Mouse (Mus musculus): ENCODE data around the gene Arl13a. TPM values are rescaled to one million over a fixed set of nuclear protein-coding genes. Genes with fewer than 3 reads are reported as not detected.
"Not testable (repeated sequence)": the region's sequence is repeated elsewhere in the genome, so short reads cannot be mapped to it uniquely, and the experiment has no call there.

Arl13a gene
- polyA plus RNA-seq (2016; fragmentation: Nextera tagmentation; extraction: Ambion mirVana): not detected in 2 replicates

DNA sequence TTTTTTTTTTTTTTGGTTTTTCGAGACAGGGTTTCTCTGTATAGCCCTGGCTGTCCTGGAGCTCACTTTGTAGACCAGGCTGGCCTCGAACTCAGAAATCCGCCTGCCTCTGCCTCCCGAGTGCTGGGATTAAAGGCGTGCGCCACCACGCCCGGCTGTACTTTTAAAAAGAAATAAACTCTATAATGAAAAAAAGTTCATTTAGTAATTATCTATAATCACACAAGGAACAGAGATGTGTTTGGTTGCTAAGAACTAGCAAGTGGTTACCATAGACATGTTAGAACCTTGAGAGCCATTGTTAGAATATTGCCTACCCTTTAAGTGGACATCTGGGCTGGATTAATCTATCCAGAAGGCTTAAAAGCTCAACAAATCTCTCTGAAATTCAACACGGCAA, at the start of gene Arl13a:
Arl13a (plus strand) TSS at position 301 of the 400 bp plus-strand sequence.
- H3K4me1 ChIP-seq; H3K4me3 ChIP-seq (replicated peaks); H3K27ac ChIP-seq; ATAC-seq (ENCODE audit: low FRiP score); H3K4me2 ChIP-seq; H3K9me3 ChIP-seq; H3K27me3 ChIP-seq; H3K9ac ChIP-seq; H3K36me3 ChIP-seq (replicated peaks): not testable (repeated sequence)
- WGBS: 93% methylated on average over 8 of the region's 9 CpGs

DNA sequence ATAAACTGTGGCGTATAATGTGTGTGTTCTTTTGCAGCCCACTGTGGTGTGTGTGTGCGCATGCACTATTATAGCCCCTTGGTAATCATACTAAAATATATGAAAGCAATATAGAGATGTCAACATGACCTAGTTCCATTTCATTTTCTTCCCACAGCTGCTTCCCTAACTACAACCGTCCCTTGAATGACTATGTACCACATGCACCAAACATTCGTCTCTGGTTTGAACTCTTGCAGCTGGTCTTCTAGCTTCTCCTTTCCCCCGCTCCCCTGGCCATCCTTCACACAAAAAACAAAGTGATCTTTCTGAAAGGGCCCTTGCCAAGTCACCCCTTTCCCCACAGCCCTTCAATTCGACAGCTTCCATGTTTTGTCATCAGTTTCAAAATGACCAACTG, 47.3 kb upstream of the Arl13a start:
- 86% methylated on average over 6 of the region's 6 CpGs for WGBS
- Histone ChIP-seq H3K27ac (no peak overlapping the region), H3K9me3 (no peaks in the 10 kb centered on the region), H3K36me3 (replicated peaks) (no peaks in the 10 kb centered on the region), H3K27me3 (peaks cover 12% of the 10 kb centered on the region; the same call in 1 of the 2 replicates), H3K4me3 (replicated peaks) (no peak overlapping the region), H3K4me1 (no peaks in the 10 kb centered on the region), H3K4me2 (no peak overlapping the region), H3K9ac (no peak overlapping the region)
- ATAC-seq (ENCODE audit: low FRiP score): no peak

- WGBS: 86% methylated on average over 1 of the region's 1 CpGs
- ATAC-seq (ENCODE audit: low FRiP score): no peak
- Histone ChIP-seq H3K36me3 (replicated peaks) (no peaks in the 10 kb centered on the region), H3K27ac (no peak overlapping the region), H3K4me1 (no peaks in the 10 kb centered on the region), H3K4me3 (replicated peaks) (no peak overlapping the region), H3K27me3 (peaks cover 9% of the 10 kb centered on the region; the same call in 1 of the 2 replicates), H3K9me3 (no peaks in the 10 kb centered on the region), H3K9ac (no peak overlapping the region), H3K4me2 (no peak overlapping the region)
Observed at GRCm38 (mm10) chrX:134141551-134141950, 45.8 kb upstream of the Arl13a start.

DNA sequence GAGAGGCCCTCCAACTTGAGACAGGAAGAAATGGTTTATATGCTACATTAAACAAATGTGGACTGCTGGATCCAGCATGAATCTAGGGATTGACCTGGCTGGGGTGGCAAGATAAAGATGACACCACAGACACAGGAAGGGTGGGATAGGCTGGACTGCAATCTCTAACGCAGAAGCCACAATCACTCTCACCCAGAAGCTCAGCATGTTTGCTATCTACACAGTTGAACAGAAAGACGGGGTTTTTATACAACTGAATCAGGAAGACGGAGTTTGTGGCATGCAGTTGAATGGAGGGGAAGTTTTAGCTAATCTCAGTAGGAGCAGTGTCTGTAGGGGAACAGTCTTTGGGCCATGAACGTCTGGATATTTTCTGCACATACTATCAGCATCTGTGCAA, 45.3 kb upstream of the Arl13a start:
- no peaks in the 10 kb centered on the region for H3K9me3 ChIP-seq
- 89% methylated on average over 4 of the region's 4 CpGs for WGBS
- no peak for ATAC-seq (ENCODE audit: low FRiP score)
- H3K27ac ChIP-seq: no peak overlapping the region
- H3K4me2 ChIP-seq: no peak overlapping the region
- no peak overlapping the region for H3K4me3 ChIP-seq (replicated peaks)
- no peak overlapping the region for H3K9ac ChIP-seq
- H3K27me3 ChIP-seq: peaks cover 9% of the 10 kb centered on the region; the same call in 1 of the 2 replicates
- no peaks in the 10 kb centered on the region for H3K4me1 ChIP-seq
- no peaks in the 10 kb centered on the region for H3K36me3 ChIP-seq (replicated peaks)

DNA sequence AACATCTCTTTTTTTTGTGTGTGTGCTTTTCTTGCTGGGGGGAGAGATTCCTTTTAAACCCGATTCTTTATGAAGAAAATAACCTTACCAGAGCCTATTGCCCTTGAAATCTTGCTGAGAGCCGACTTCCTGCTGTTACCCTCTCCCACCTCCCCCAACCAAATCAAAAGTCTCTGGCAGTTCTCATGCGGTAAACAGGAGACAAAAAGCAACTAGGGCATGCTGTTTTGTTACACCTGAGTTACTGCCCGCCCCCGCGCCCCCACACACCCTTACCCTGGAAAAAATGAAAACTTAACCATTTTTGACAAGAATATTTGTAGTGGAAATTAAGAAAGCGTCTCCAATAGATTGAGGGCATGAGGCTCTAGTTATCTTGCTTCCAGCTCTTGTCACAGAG, 29.1 kb upstream of the Arl13a start:
- Histone ChIP-seq H3K9me3 (no peaks in the 10 kb centered on the region), H3K36me3 (replicated peaks) (no peaks in the 10 kb centered on the region), H3K4me3 (replicated peaks) (no peak overlapping the region), H3K4me2 (no peak overlapping the region), H3K4me1 (no peaks in the 10 kb centered on the region), H3K27me3 (peaks cover 15% of the 10 kb centered on the region), H3K9ac (no peak overlapping the region), H3K27ac (no peak overlapping the region)
- WGBS: 34% methylated on average over 7 of the region's 7 CpGs
- no peak for ATAC-seq (ENCODE audit: low FRiP score)

GRCm38 (mm10) chrX:134160442-134160841, 26.9 kb upstream of the Arl13a start:
- H3K4me3 ChIP-seq (replicated peaks): no peak overlapping the region
- ATAC-seq (ENCODE audit: low FRiP score): no peak
- peaks cover 19% of the 10 kb centered on the region for H3K27me3 ChIP-seq
- H3K27ac ChIP-seq: no peak overlapping the region
- H3K36me3 ChIP-seq (replicated peaks): no peaks in the 10 kb centered on the region
- H3K4me1 ChIP-seq: no peaks in the 10 kb centered on the region
- 91% methylated on average over 2 of the region's 2 CpGs for WGBS
- H3K9me3 ChIP-seq: no peaks in the 10 kb centered on the region
- no peak overlapping the region for H3K4me2 ChIP-seq
- H3K9ac ChIP-seq: no peak overlapping the region

- peak within 1 kb of the TSS; percentile 52 for H3K4me2 ChIP-seq
- no peaks in the 10 kb centered on the region for H3K4me1 ChIP-seq
- H3K27me3 ChIP-seq: peaks cover 19% of the 10 kb centered on the region
- no peak within 1 kb of the TSS for H3K27ac ChIP-seq
- no peaks in the 10 kb centered on the region for H3K36me3 ChIP-seq (replicated peaks)
- H3K9ac ChIP-seq: no peak within 1 kb of the TSS
- peak within 1 kb of the TSS; percentile 26 for H3K4me3 ChIP-seq (replicated peaks)
- WGBS: 30% methylated on average over 16 of the region's 16 CpGs
- no peak for ATAC-seq (ENCODE audit: low FRiP score)
- no peaks in the 10 kb centered on the region for H3K9me3 ChIP-seq
Observed at GRCm38 (mm10) chrX:134162043-134162720, 25.1 kb upstream of the Arl13a start, which contains the start of gene Xkrx. TSS of gene Xkrx (minus strand) at chrX:134162076.

GRCm38 (mm10) chrX:134162826-134163225, 24.5 kb upstream of the Arl13a start:
- H3K27ac ChIP-seq: no peak overlapping the region
- 18% methylated on average over 11 of the region's 11 CpGs for WGBS
- H3K4me3 ChIP-seq (replicated peaks): peak overlapping the region; percentile 26
- no peaks in the 10 kb centered on the region for H3K36me3 ChIP-seq (replicated peaks)
- H3K9ac ChIP-seq: no peak overlapping the region
- no peaks in the 10 kb centered on the region for H3K4me1 ChIP-seq
- no peaks in the 10 kb centered on the region for H3K9me3 ChIP-seq
- H3K4me2 ChIP-seq: peak overlapping the region; percentile 52
- ATAC-seq (ENCODE audit: low FRiP score): no peak
- peaks cover 19% of the 10 kb centered on the region for H3K27me3 ChIP-seq

- Histone ChIP-seq H3K4me2 (peak overlapping the region; percentile 52; the same call in 1 of the 2 replicates), H3K36me3 (replicated peaks) (no peaks in the 10 kb centered on the region), H3K9ac (no peak overlapping the region), H3K4me1 (no peaks in the 10 kb centered on the region), H3K27ac (no peak overlapping the region), H3K27me3 (peaks cover 19% of the 10 kb centered on the region), H3K4me3 (replicated peaks) (no peak overlapping the region), H3K9me3 (no peaks in the 10 kb centered on the region)
- whole genome bisulfite sequencing: 53% methylated on average over 4 of the region's 4 CpGs
- no peak for ATAC-seq (ENCODE audit: low FRiP score)
Observed at GRCm38 (mm10) chrX:134163484-134163883, 23.8 kb upstream of the Arl13a start.

GRCm38 (mm10) chrX:134170584-134170983, 16.7 kb upstream of the Arl13a start:
- H3K27me3 ChIP-seq: no peaks in the 10 kb centered on the region
- H3K9ac ChIP-seq: no peak overlapping the region
- no peak overlapping the region for H3K4me2 ChIP-seq
- 95% methylated on average over 1 of the region's 1 CpGs for WGBS
- H3K27ac ChIP-seq: no peak overlapping the region
- no peak overlapping the region for H3K4me3 ChIP-seq (replicated peaks)
- no peak for ATAC-seq (ENCODE audit: low FRiP score)
- no peaks in the 10 kb centered on the region for H3K4me1 ChIP-seq
- no peaks in the 10 kb centered on the region for H3K36me3 ChIP-seq (replicated peaks)
- no peaks in the 10 kb centered on the region for H3K9me3 ChIP-seq

GRCm38 (mm10) chrX:134174699-134175098, 12.6 kb upstream of the Arl13a start:
- H3K4me2 ChIP-seq: no peak overlapping the region
- H3K4me1 ChIP-seq: no peaks in the 10 kb centered on the region
- no peak overlapping the region for H3K9ac ChIP-seq
- no peak for ATAC-seq (ENCODE audit: low FRiP score)
- H3K36me3 ChIP-seq (replicated peaks): no peaks in the 10 kb centered on the region
- WGBS: 89% methylated on average over 1 of the region's 1 CpGs
- no peaks in the 10 kb centered on the region for H3K27me3 ChIP-seq
- H3K9me3 ChIP-seq: no peaks in the 10 kb centered on the region
- no peak overlapping the region for H3K4me3 ChIP-seq (replicated peaks)
- no peak overlapping the region for H3K27ac ChIP-seq

DNA sequence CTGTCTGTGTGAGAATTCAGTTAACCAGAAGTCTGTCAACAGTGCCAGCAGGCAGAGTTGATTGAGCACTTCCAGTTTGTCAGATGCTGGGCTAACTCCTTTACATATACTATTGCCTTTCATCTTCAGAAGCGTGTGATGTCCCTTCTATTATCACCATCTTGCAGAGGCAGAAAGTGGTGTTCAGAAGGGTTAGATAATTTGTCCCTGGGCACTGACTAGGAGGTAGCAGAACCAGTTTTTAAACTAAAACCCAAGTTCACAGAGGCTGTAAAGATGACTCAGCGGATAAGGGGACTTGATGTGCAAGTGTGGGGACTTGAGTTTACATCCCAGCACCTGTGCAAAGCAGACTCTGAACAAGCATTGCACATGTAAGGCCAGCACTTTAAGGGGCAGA, 21.2 kb downstream of the Arl13a start:
- no peak overlapping the region for H3K4me3 ChIP-seq (replicated peaks)
- no peaks in the 10 kb centered on the region for H3K9me3 ChIP-seq
- H3K27me3 ChIP-seq: no peaks in the 10 kb centered on the region
- no peaks in the 10 kb centered on the region for H3K36me3 ChIP-seq (replicated peaks)
- H3K9ac ChIP-seq: no peak overlapping the region
- H3K27ac ChIP-seq: no peak overlapping the region
- no peaks in the 10 kb centered on the region for H3K4me1 ChIP-seq
- H3K4me2 ChIP-seq: no peak overlapping the region
- 89% methylated on average over 2 of the region's 2 CpGs for WGBS
- no peak for ATAC-seq (ENCODE audit: low FRiP score)

DNA sequence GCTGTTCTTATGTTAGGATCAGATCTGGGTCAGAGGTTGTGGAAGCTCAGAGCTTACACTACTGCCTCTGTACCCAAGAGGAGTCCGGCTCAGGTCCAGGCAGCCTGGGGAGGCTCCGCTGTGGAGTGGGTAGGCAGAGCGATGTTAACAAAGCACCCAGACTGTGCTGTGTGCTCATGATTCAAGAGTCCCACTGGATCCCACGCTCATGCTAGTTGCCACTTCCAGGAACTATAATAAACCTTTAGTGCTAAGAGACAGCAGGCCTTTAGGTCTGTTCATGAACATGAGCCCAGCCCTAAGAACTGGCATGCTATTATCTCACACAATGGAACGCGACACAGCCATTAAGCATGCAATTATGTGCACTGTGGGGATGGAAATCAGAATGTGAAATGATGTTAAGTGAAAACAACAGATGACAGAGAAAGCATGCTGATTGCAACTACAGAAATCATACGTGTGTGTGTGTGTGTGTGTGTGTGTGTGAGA, 23.9 kb downstream of the Arl13a start:
- Histone ChIP-seq H3K27me3 (no peaks in the 10 kb centered on the region), H3K27ac (no peak overlapping the region), H3K36me3 (replicated peaks) (no peaks in the 10 kb centered on the region), H3K4me2 (no peak overlapping the region), H3K9me3 (no peaks in the 10 kb centered on the region), H3K9ac (no peak overlapping the region), H3K4me1 (no peaks in the 10 kb centered on the region), H3K4me3 (replicated peaks) (no peak overlapping the region)
- no peak for ATAC-seq (ENCODE audit: low FRiP score)
- 67% methylated on average over 7 of the region's 7 CpGs for WGBS
